Mouse (Mus musculus): ENCODE measurements around the gene Tbpl1. TPM values are rescaled to one million over a fixed set of nuclear protein-coding genes. Genes with fewer than 3 reads are reported as not detected.
A peak's percentile ranks its signal among the peaks of the same experiment; 100 is the strongest.

Gene Tbpl1
- polyA plus RNA-seq, 1 experiment from 2014 or later = 54.8 TPM

GRCm38 (mm10) chr10:22730992-22731271 is 806 bp downstream of the Tbpl1 start:
- Histone ChIP-seq H3K36me3 (no peaks in the 10 kb centered on the region), H3K9me3 (no peaks in the 10 kb centered on the region), H3K27me3 (replicated peaks) (no peaks in the 10 kb centered on the region), H3K4me2 (replicated peaks) (peak overlapping the region; percentile 83), H3K27ac (peak overlapping the region; percentile 83), H3K4me1 (replicated peaks) (peaks cover 10% of the 10 kb centered on the region), H3K9ac (peak overlapping the region; percentile 94), H3K4me3 (replicated peaks) (peak overlapping the region; percentile 98)
- WGBS = 0% methylated on average over 33 of the region's 33 CpGs
- ATAC-seq = peak; percentile 63; the same call in 1 of the 2 replicates

GRCm38 (mm10) chr10:22730266-22730991 is 1.3 kb downstream of the Tbpl1 start:
- WGBS = 1% methylated on average over 39 of the region's 39 CpGs
- peak overlapping the region; percentile 83 for H3K4me2 ChIP-seq (replicated peaks)
- peak; percentile 76 for ATAC-seq
- peak overlapping the region; percentile 83 for H3K27ac ChIP-seq
- H3K27me3 ChIP-seq (replicated peaks) = no peaks in the 10 kb centered on the region
- no peaks in the 10 kb centered on the region for H3K36me3 ChIP-seq
- peak overlapping the region; percentile 94 for H3K9ac ChIP-seq
- H3K9me3 ChIP-seq = no peaks in the 10 kb centered on the region
- H3K4me1 ChIP-seq (replicated peaks) = peaks cover 10% of the 10 kb centered on the region
- peak overlapping the region; percentile 98 for H3K4me3 ChIP-seq (replicated peaks)

GRCm38 (mm10) chr10:22728257-22728656 is 3.5 kb downstream of the Tbpl1 start:
- WGBS = 83% methylated on average over 1 of the region's 1 CpGs

GRCm38 (mm10) chr10:22726295-22726694 is 5.4 kb downstream of the Tbpl1 start:
- ATAC-seq = no peak
- Histone ChIP-seq H3K4me3 (replicated peaks) (no peak overlapping the region), H3K4me2 (replicated peaks) (no peak overlapping the region), H3K27me3 (replicated peaks) (no peaks in the 10 kb centered on the region), H3K9me3 (no peaks in the 10 kb centered on the region), H3K27ac (no peak overlapping the region), H3K36me3 (no peaks in the 10 kb centered on the region), H3K4me1 (replicated peaks) (peaks cover 10% of the 10 kb centered on the region), H3K9ac (no peak overlapping the region)
- 79% methylated on average over 7 of the region's 7 CpGs for whole genome bisulfite sequencing

More at GRCm38 (mm10) chr10:22728257-22728656, 3.5 kb downstream of the Tbpl1 start:
- no peak for ATAC-seq
- Histone ChIP-seq H3K9ac (no peak overlapping the region), H3K4me2 (replicated peaks) (no peak overlapping the region), H3K9me3 (no peaks in the 10 kb centered on the region), H3K27ac (no peak overlapping the region), H3K27me3 (replicated peaks) (no peaks in the 10 kb centered on the region), H3K4me3 (replicated peaks) (no peak overlapping the region), H3K4me1 (replicated peaks) (peaks cover 10% of the 10 kb centered on the region), H3K36me3 (no peaks in the 10 kb centered on the region)

GRCm38 (mm10) chr10:22725166-22725565 is 6.6 kb downstream of the Tbpl1 start:
- Histone ChIP-seq H3K4me2 (replicated peaks) (no peak overlapping the region), H3K9me3 (no peaks in the 10 kb centered on the region), H3K27me3 (replicated peaks) (no peaks in the 10 kb centered on the region), H3K4me3 (replicated peaks) (no peak overlapping the region), H3K9ac (no peak overlapping the region), H3K36me3 (no peaks in the 10 kb centered on the region), H3K4me1 (replicated peaks) (peaks cover 8% of the 10 kb centered on the region), H3K27ac (no peak overlapping the region)
- no peak for ATAC-seq
- 62% methylated on average over 4 of the region's 4 CpGs for WGBS

- Histone ChIP-seq H3K4me1 (replicated peaks) (no peaks in the 10 kb centered on the region), H3K4me2 (replicated peaks) (no peak overlapping the region), H3K36me3 (no peaks in the 10 kb centered on the region), H3K9me3 (no peaks in the 10 kb centered on the region), H3K27me3 (replicated peaks) (no peaks in the 10 kb centered on the region), H3K27ac (no peak overlapping the region), H3K9ac (no peak overlapping the region), H3K4me3 (replicated peaks) (no peak overlapping the region)
- WGBS = 83% methylated on average over 5 of the region's 5 CpGs
- ATAC-seq = no peak
These were observed 10.8 kb downstream of the Tbpl1 start for GRCm38 (mm10) chr10:22720781-22721529.

- H3K4me3 ChIP-seq (replicated peaks) = no peak overlapping the region
- no peak overlapping the region for H3K27ac ChIP-seq
- no peaks in the 10 kb centered on the region for H3K36me3 ChIP-seq
- no peak for ATAC-seq
- WGBS = 42% methylated on average over 4 of the region's 4 CpGs
- H3K4me1 ChIP-seq (replicated peaks) = no peaks in the 10 kb centered on the region
- no peaks in the 10 kb centered on the region for H3K27me3 ChIP-seq (replicated peaks)
- H3K4me2 ChIP-seq (replicated peaks) = no peak overlapping the region
- no peaks in the 10 kb centered on the region for H3K9me3 ChIP-seq
- H3K9ac ChIP-seq = no peak overlapping the region
These were observed 13.3 kb downstream of the Tbpl1 start for GRCm38 (mm10) chr10:22718475-22718874.

GRCm38 (mm10) chr10:22714520-22714919 is 17.2 kb downstream of the Tbpl1 start:
- ATAC-seq = no peak
- Histone ChIP-seq H3K4me1 (replicated peaks) (no peaks in the 10 kb centered on the region), H3K27ac (no peak overlapping the region), H3K4me3 (replicated peaks) (no peak overlapping the region), H3K9me3 (no peaks in the 10 kb centered on the region), H3K36me3 (peaks cover 9% of the 10 kb centered on the region; the same call in 1 of the 2 replicates), H3K27me3 (replicated peaks) (no peaks in the 10 kb centered on the region), H3K4me2 (replicated peaks) (no peak overlapping the region), H3K9ac (no peak overlapping the region)
- 66% methylated on average over 4 of the region's 4 CpGs for WGBS

- Histone ChIP-seq H3K9me3 (no peaks in the 10 kb centered on the region), H3K27ac (no peak overlapping the region), H3K4me1 (replicated peaks) (no peaks in the 10 kb centered on the region), H3K36me3 (peaks cover 15% of the 10 kb centered on the region; the same call in 1 of the 2 replicates), H3K4me2 (replicated peaks) (no peak overlapping the region), H3K4me3 (replicated peaks) (no peak overlapping the region), H3K27me3 (replicated peaks) (no peaks in the 10 kb centered on the region), H3K9ac (no peak overlapping the region)
- WGBS = 38% methylated on average over 2 of the region's 2 CpGs
- no peak for ATAC-seq
These were observed 18.8 kb downstream of the Tbpl1 start for GRCm38 (mm10) chr10:22712955-22713354.

- Histone ChIP-seq H3K27ac (no peak overlapping the region), H3K4me2 (replicated peaks) (no peak overlapping the region), H3K27me3 (replicated peaks) (no peaks in the 10 kb centered on the region), H3K9ac (no peak overlapping the region), H3K9me3 (no peaks in the 10 kb centered on the region), H3K4me3 (replicated peaks) (no peak overlapping the region), H3K36me3 (peaks cover 15% of the 10 kb centered on the region; the same call in 1 of the 2 replicates), H3K4me1 (replicated peaks) (no peaks in the 10 kb centered on the region)
- ATAC-seq = no peak
- WGBS = 92% methylated on average over 13 of the region's 13 CpGs
These were observed 21.5 kb downstream of the Tbpl1 start for GRCm38 (mm10) chr10:22710173-22710777.

GRCm38 (mm10) chr10:22708190-22708843 is 23.4 kb downstream of the Tbpl1 start:
- peaks cover 15% of the 10 kb centered on the region; the same call in 1 of the 2 replicates for H3K36me3 ChIP-seq
- no peak overlapping the region for H3K4me2 ChIP-seq (replicated peaks)
- no peaks in the 10 kb centered on the region for H3K27me3 ChIP-seq (replicated peaks)
- H3K4me3 ChIP-seq (replicated peaks) = no peak overlapping the region
- WGBS = 83% methylated on average over 7 of the region's 7 CpGs
- H3K27ac ChIP-seq = no peak overlapping the region
- no peaks in the 10 kb centered on the region for H3K9me3 ChIP-seq
- H3K4me1 ChIP-seq (replicated peaks) = no peaks in the 10 kb centered on the region
- H3K9ac ChIP-seq = no peak overlapping the region
- ATAC-seq = no peak

GRCm38 (mm10) chr10:22703844-22704243 is 27.9 kb downstream of the Tbpl1 start:
- no peak for ATAC-seq

More at GRCm38 (mm10) chr10:22703844-22704243, 27.9 kb downstream of the Tbpl1 start:
- Histone ChIP-seq H3K9me3 (no peaks in the 10 kb centered on the region), H3K4me3 (replicated peaks) (no peak overlapping the region), H3K9ac (no peak overlapping the region), H3K27ac (no peak overlapping the region), H3K36me3 (peaks cover 5% of the 10 kb centered on the region; the same call in 1 of the 2 replicates), H3K27me3 (replicated peaks) (no peaks in the 10 kb centered on the region), H3K4me2 (replicated peaks) (no peak overlapping the region), H3K4me1 (replicated peaks) (no peaks in the 10 kb centered on the region; the same call in 1 of the 2 replicates)
- WGBS = 88% methylated on average over 6 of the region's 6 CpGs

Data from intestine, embryonic 15.5 days (tissue).